Comparison of ENCODE assay signal across 7 mouse cellular contexts in the genomic region with DNA sequence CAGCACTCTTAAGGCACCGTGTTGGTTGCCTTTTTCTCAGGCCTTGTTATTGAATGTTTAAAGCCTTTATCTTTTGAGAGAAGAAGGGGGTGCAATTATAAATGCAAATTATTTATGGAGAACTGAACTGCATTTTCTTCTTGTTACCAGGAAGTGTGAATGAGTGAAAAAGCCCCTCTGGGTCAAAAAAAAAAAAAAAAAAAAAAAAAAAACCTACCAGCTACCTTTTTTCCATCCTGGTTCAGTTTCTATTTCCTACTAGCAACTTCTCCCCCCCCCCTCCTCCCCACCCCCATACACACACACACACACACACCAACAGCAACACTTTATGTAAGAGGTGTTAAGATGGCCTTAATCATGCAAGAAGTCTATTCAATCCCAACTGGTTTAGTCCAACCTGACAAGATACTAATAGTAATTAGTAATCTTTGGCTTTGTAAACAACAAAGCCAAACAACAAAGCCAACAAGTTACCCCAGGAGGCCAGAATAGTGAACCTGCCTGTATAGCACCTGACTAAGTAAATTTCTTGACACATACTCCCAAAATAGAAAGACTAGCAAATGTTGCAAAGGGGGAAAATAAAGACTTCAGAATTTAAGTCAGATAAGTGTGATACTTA. TPM values are rescaled to one million over a fixed set of nuclear protein-coding genes. Genes with fewer than 3 reads are reported as not detected.
DNase-seq lines count a peak whose midpoint lies in the region; ATAC-seq and TF ChIP-seq lines count a peak whose summit lies in the region.

No protein-coding gene starts in this region.

- H3K4me3 ChIP-seq in neural tube, embryonic 11.5 days (ENCODE audit: low read depth, low read length) = peak overlapping the region; percentile 98
- peak overlapping the region; percentile 95 for H3K4me3 ChIP-seq in forebrain, embryonic 10.5 days
- H3K4me3 ChIP-seq in liver, embryonic 11.5 days (ENCODE audit: low read depth, low read length) = peak overlapping the region; percentile 89
- peak overlapping the region; percentile 95 for H3K4me3 ChIP-seq in stomach, postnatal 0 days (ENCODE audit: low read depth, low read length)

- peak overlapping the region; percentile 96 for H3K9ac ChIP-seq in neural tube, embryonic 11.5 days (ENCODE audit: low read length)
- H3K9ac ChIP-seq in liver, embryonic 11.5 days (ENCODE audit: low read depth, low read length) = peak overlapping the region; percentile 80
- H3K9ac ChIP-seq in stomach, postnatal 0 days (ENCODE audit: low read length) = peak overlapping the region; percentile 98

- 0% methylated on average over 1 of the region's 1 CpGs for WGBS in neural tube, embryonic 11.5 days
- WGBS in forebrain, embryonic 10.5 days = 0% methylated on average over 1 of the region's 1 CpGs
- WGBS in liver, embryonic 11.5 days = 0% methylated on average over 1 of the region's 1 CpGs
- 0% methylated on average over 1 of the region's 1 CpGs for WGBS in stomach, postnatal 0 days

- no peak overlapping the region for H3K27ac ChIP-seq in neural tube, embryonic 11.5 days (ENCODE audit: low read depth, low read length)
- H3K27ac ChIP-seq in forebrain, embryonic 10.5 days = peak overlapping the region; percentile 99
- H3K27ac ChIP-seq in liver, embryonic 11.5 days (ENCODE audit: low read depth, low read length) = peak overlapping the region; percentile 99
- H3K27ac ChIP-seq in stomach, postnatal 0 days (replicated peaks) = peak overlapping the region; percentile 100

- H3K4me1 ChIP-seq in neural tube, embryonic 11.5 days (ENCODE audit: control insufficient read depth, insufficient read depth, low read length) = peaks cover 8% of the 10 kb centered on the region
- peaks cover 19% of the 10 kb centered on the region for H3K4me1 ChIP-seq in forebrain, embryonic 10.5 days
- peaks cover 13% of the 10 kb centered on the region for H3K4me1 ChIP-seq in liver, embryonic 11.5 days (replicated peaks; ENCODE audit: control insufficient read depth, insufficient read depth, low read length)
- no peaks in the 10 kb centered on the region for H3K4me1 ChIP-seq in stomach, postnatal 0 days (replicated peaks; ENCODE audit: control insufficient read depth, insufficient read depth)

- no peaks in the 10 kb centered on the region for H3K36me3 ChIP-seq in neural tube, embryonic 11.5 days (ENCODE audit: control insufficient read depth, insufficient read depth, low read length)
- no peaks in the 10 kb centered on the region for H3K36me3 ChIP-seq in forebrain, embryonic 10.5 days (replicated peaks)
- H3K36me3 ChIP-seq in liver, embryonic 11.5 days (ENCODE audit: control insufficient read depth, insufficient read depth, low read length) = no peaks in the 10 kb centered on the region
- no peaks in the 10 kb centered on the region for H3K36me3 ChIP-seq in stomach, postnatal 0 days (ENCODE audit: control insufficient read depth, insufficient read depth, low read length)

- no peak for DNase-seq in neural tube, embryonic 11.5 days (ENCODE audit: low spot score)
- DNase-seq in neural tube, embryonic 10.5 days (ENCODE audit: extremely low spot score, low spot score) = no peak
- no peak for DNase-seq in forebrain, embryonic 10.5 days (ENCODE audit: extremely low spot score, low spot score)
- DNase-seq in liver, embryonic 11.5 days (ENCODE audit: low spot score) = no peak
- no peak for DNase-seq in stomach, postnatal 0 days (ENCODE audit: low spot score)
- DNase-seq in frontal cortex, postnatal 36 days (ENCODE audit: low spot score in 2 of 2) = no peak
- no peak for DNase-seq in spleen, postnatal 10 days (ENCODE audit: low spot score in 2 of 2)

- peak overlapping the region; percentile 78 for H3K4me2 ChIP-seq in neural tube, embryonic 11.5 days (ENCODE audit: low read depth)
- H3K4me2 ChIP-seq in liver, embryonic 11.5 days = peak overlapping the region; percentile 94
- H3K4me2 ChIP-seq in stomach, postnatal 0 days (replicated peaks; ENCODE audit: low read depth) = peak overlapping the region; percentile 81

- TF ChIP-seq CTCF in stomach, postnatal 0 days (IDR thresholded peaks at IDR 0.05; ENCODE audit: low read depth) = no peak

- no peak for TF ChIP-seq EP300 in stomach, postnatal 0 days (optimal IDR thresholded peaks at IDR 0.05)

- no peak for ATAC-seq in neural tube, embryonic 11.5 days (ENCODE audit: insufficient read depth, low FRiP score, low TSS enrichment)
- ATAC-seq in liver, embryonic 11.5 days (replicated peaks; ENCODE audit: low FRiP score) = no peak
- no peak for ATAC-seq in stomach, postnatal 0 days (ENCODE audit: low FRiP score, low TSS enrichment)

- no peaks in the 10 kb centered on the region for H3K27me3 ChIP-seq in neural tube, embryonic 11.5 days (ENCODE audit: control insufficient read depth, insufficient read depth, low read length)
- no peaks in the 10 kb centered on the region for H3K27me3 ChIP-seq in forebrain, embryonic 10.5 days (ENCODE audit: poor library complexity, severe bottlenecking)
- no peaks in the 10 kb centered on the region for H3K27me3 ChIP-seq in liver, embryonic 11.5 days (replicated peaks; ENCODE audit: control insufficient read depth, insufficient read depth, low read length)
- H3K27me3 ChIP-seq in stomach, postnatal 0 days (ENCODE audit: control insufficient read depth, insufficient read depth, low read length) = no peaks in the 10 kb centered on the region

- no peaks in the 10 kb centered on the region for H3K9me3 ChIP-seq in neural tube, embryonic 11.5 days (ENCODE audit: control insufficient read depth, low read length)
- no peaks in the 10 kb centered on the region; the same call in 1 of the 2 replicates for H3K9me3 ChIP-seq in forebrain, embryonic 10.5 days
- H3K9me3 ChIP-seq in liver, embryonic 11.5 days (ENCODE audit: control insufficient read depth, low read length) = no peaks in the 10 kb centered on the region
- H3K9me3 ChIP-seq in stomach, postnatal 0 days (ENCODE audit: control insufficient read depth, low read length) = 0 out of 2 replicates have a peak, but pooled peaks cover 4% of the 10 kb centered on the region

RNA-seq across cellular contexts. Expression of gene Cnot6l, which starts 0.5 kb away (rescaled TPM):
- polyA plus RNA-seq in neural tube, embryonic 11.5 days (2014; fragmentation: Nextera tagmentation; extraction: Ambion mirVana) = 9.2 and 12.0 TPM in 2 replicates
- polyA plus RNA-seq in forebrain, embryonic 10.5 days (2016; fragmentation: Nextera tagmentation; extraction: Ambion mirVana) = 8.8 and 10.2 TPM in 2 replicates
- 9.6 and 11.5 TPM in 2 replicates for polyA plus RNA-seq in liver, embryonic 11.5 days (2014; fragmentation: Nextera tagmentation; extraction: Ambion mirVana)
- polyA plus RNA-seq in stomach, postnatal 0 days (2015; fragmentation: Nextera tagmentation; extraction: Ambion mirVana) = 19.8 and 22.9 TPM in 2 replicates

RNA-seq across cellular contexts. Expression of gene Mrpl1, which starts 45.8 kb away (rescaled TPM):
- polyA plus RNA-seq in neural tube, embryonic 11.5 days (2014; fragmentation: Nextera tagmentation; extraction: Ambion mirVana) = 22.3 and 23.2 TPM in 2 replicates
- polyA plus RNA-seq in forebrain, embryonic 10.5 days (2016; fragmentation: Nextera tagmentation; extraction: Ambion mirVana) = 22.9 and 23.2 TPM in 2 replicates
- 31.0 and 33.0 TPM in 2 replicates for polyA plus RNA-seq in liver, embryonic 11.5 days (2014; fragmentation: Nextera tagmentation; extraction: Ambion mirVana)
- polyA plus RNA-seq in stomach, postnatal 0 days (2015; fragmentation: Nextera tagmentation; extraction: Ambion mirVana) = 18.4 and 18.9 TPM in 2 replicates
